Mouse (Mus musculus): ENCODE data around the gene Fut8. TPM values are rescaled to one million over a fixed set of nuclear protein-coding genes. Genes with fewer than 3 reads are reported as not detected.

Fut8 gene
- polyA plus RNA-seq, 1 experiment from 2014 or later = 21.3 TPM

DNA sequence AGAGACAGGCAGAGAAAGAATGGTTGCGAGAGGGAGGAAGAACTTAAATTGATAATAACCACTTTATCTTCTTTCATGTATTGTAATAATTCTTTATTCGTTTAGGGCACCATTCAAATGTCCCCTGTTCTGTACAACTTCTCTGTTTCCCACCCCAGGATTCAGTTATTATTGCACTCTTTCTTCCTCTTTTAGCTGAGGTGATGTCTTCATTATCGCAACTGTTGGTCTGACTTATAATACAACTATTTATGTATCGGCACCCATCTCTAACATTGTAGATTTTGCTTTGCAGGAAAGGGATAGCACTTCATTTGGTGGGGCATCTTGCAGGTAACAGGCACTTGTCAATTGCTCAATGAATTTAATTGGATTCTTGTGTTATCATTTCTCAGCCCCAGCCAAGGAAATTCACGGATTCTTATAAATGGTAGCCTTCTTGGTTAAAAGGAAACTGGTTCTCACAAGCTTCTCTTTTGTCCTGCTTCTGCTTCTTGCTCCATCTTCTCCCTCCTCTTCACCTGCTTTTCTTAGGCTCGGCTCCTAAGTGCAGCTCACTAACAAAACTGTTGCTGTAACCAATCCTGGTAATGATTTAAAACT lies 15.6 kb upstream of the Fut8 start:
- H3K36me3 ChIP-seq = no peaks in the 10 kb centered on the region
- 77% methylated on average over 6 of the region's 6 CpGs for WGBS
- no peaks in the 10 kb centered on the region for H3K4me1 ChIP-seq (replicated peaks)
- no peaks in the 10 kb centered on the region for H3K9me3 ChIP-seq (replicated peaks)
- ATAC-seq (ENCODE audit: insufficient number of reproducible peaks, low FRiP score) = no peak
- H3K27me3 ChIP-seq (replicated peaks) = no peaks in the 10 kb centered on the region
- no peak overlapping the region for H3K27ac ChIP-seq (ENCODE audit: poor library complexity, severe bottlenecking)
- no peak overlapping the region for H3K9ac ChIP-seq
- H3K4me3 ChIP-seq = no peak overlapping the region
- H3K4me2 ChIP-seq = no peak overlapping the region

DNA sequence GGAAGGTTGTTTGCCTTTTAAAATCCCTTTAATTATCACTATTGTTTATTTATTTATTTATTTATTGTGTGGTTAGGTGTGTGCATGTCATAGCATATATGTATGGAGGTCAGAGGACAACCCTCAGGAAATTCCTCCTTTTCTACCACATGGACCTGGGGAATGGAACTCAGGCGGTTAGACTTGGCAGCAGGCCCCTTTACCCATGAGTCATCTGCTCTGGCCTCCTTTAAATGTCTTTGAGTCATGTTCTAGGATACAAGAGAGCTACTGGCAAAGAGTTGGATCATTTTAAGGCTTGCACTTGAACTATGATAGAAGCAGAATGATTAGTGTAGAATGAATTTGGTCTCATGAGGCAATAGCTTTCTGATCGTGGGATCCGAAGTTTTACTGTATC lies 14.3 kb upstream of the Fut8 start:
- no peak overlapping the region for H3K9ac ChIP-seq
- no peak overlapping the region for H3K27ac ChIP-seq (ENCODE audit: poor library complexity, severe bottlenecking)
- H3K27me3 ChIP-seq (replicated peaks) = no peaks in the 10 kb centered on the region
- H3K4me1 ChIP-seq (replicated peaks) = no peaks in the 10 kb centered on the region
- WGBS = 86% methylated on average over 3 of the region's 3 CpGs
- no peak overlapping the region for H3K4me3 ChIP-seq
- H3K4me2 ChIP-seq = no peak overlapping the region
- no peaks in the 10 kb centered on the region for H3K36me3 ChIP-seq
- no peaks in the 10 kb centered on the region for H3K9me3 ChIP-seq (replicated peaks)
- no peak for ATAC-seq (ENCODE audit: insufficient number of reproducible peaks, low FRiP score)

DNA sequence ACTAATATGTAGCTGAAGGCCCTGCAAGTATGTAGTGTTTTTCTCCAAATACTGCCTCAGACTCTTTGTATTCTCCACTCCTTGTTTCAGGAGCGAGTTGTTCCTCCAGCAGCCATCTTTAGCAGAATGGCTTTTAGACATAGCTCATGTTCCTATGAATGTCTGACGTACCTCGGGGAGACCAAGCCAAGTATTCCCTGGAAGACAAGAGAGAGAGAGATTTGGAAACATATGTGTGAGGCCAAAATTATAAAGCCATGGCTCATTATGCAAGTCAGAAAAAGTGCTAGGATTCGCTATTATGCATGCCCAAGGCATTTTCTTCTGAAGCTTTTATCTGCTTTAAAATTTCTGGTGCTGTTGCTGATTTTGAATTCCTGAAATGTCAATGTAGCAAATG lies 13.8 kb upstream of the Fut8 start:
- Histone ChIP-seq H3K36me3 (no peaks in the 10 kb centered on the region), H3K27ac (ENCODE audit: poor library complexity, severe bottlenecking) (no peak overlapping the region), H3K4me3 (no peak overlapping the region), H3K4me2 (no peak overlapping the region), H3K9me3 (replicated peaks) (no peaks in the 10 kb centered on the region), H3K9ac (no peak overlapping the region), H3K4me1 (replicated peaks) (no peaks in the 10 kb centered on the region), H3K27me3 (replicated peaks) (no peaks in the 10 kb centered on the region)
- 83% methylated on average over 4 of the region's 4 CpGs for WGBS
- no peak for ATAC-seq (ENCODE audit: insufficient number of reproducible peaks, low FRiP score)

DNA sequence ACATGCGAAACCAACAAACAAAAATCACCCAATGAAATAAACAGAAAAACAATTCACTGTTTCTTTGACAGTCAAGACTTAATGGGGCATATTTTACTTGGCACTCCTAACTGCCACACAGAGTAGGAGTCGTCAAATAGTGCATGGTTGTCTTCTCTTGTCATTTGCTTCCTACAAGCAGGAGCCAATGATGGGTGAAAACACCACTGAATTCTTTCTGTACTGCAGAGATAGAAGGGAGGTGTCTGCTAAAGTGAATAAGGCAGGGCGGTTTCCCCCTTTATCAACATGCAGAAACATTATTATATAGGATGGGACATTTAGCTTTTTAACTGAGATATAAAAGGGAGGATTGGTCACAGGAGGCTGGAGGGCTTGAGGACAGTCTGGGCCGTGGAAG lies 13.0 kb upstream of the Fut8 start:
- 66% methylated on average over 4 of the region's 4 CpGs for WGBS

DNA sequence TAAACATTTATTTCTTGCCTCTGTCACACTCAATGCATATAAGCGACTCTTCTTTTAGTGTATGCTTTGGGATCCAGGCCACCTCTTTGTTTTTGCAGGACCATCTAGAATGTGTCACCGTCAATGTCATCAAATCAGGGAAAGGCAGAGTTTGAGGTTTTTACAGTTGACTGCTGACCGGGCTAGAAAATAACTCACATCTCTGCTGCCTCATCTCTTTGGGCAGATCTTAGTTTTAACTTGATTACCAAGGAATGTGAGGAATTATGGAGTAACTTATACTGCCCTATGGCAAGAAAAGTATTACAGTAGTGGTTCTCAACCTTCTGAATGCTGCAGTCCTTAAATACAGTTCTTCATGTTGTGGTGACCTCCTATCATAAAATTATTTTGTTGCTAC lies 12.2 kb upstream of the Fut8 start:
- H3K9ac ChIP-seq = no peak overlapping the region
- H3K4me3 ChIP-seq = no peak overlapping the region
- H3K27ac ChIP-seq (ENCODE audit: poor library complexity, severe bottlenecking) = no peak overlapping the region
- 66% methylated on average over 3 of the region's 3 CpGs for WGBS
- H3K36me3 ChIP-seq = no peaks in the 10 kb centered on the region
- H3K4me1 ChIP-seq (replicated peaks) = no peaks in the 10 kb centered on the region
- ATAC-seq (ENCODE audit: insufficient number of reproducible peaks, low FRiP score) = no peak
- H3K4me2 ChIP-seq = no peak overlapping the region
- H3K9me3 ChIP-seq (replicated peaks) = no peaks in the 10 kb centered on the region
- H3K27me3 ChIP-seq (replicated peaks) = no peaks in the 10 kb centered on the region

More for the DNA sequence above, 13.0 kb upstream of the Fut8 start:
- H3K27me3 ChIP-seq (replicated peaks) = no peaks in the 10 kb centered on the region
- H3K9me3 ChIP-seq (replicated peaks) = no peaks in the 10 kb centered on the region
- H3K36me3 ChIP-seq = no peaks in the 10 kb centered on the region
- ATAC-seq (ENCODE audit: insufficient number of reproducible peaks, low FRiP score) = no peak
- H3K4me1 ChIP-seq (replicated peaks) = no peaks in the 10 kb centered on the region
- H3K9ac ChIP-seq = no peak overlapping the region
- no peak overlapping the region for H3K27ac ChIP-seq (ENCODE audit: poor library complexity, severe bottlenecking)
- no peak overlapping the region for H3K4me3 ChIP-seq
- no peak overlapping the region for H3K4me2 ChIP-seq

DNA sequence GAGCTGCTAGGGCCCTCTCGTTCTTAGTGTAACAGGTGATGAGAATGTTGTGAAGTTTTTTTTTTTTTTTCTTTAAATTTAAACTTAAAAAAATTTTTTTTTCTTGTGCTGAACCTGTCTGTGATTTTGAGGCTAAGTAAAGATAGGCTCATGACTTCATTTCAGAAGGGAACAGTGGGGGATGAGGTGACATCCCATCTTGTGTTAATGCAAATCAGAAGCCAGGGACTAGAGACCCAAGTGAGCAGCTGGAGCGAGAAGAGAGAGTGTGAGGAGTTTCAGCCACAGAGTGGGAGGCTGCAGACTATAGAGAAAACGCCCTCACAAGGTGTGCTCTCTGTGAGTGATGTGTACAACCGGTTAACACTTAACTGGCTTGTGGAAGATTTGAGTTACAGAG lies 2.0 kb upstream of the Fut8 start:
- no peak for ATAC-seq (ENCODE audit: insufficient number of reproducible peaks, low FRiP score)

DNA sequence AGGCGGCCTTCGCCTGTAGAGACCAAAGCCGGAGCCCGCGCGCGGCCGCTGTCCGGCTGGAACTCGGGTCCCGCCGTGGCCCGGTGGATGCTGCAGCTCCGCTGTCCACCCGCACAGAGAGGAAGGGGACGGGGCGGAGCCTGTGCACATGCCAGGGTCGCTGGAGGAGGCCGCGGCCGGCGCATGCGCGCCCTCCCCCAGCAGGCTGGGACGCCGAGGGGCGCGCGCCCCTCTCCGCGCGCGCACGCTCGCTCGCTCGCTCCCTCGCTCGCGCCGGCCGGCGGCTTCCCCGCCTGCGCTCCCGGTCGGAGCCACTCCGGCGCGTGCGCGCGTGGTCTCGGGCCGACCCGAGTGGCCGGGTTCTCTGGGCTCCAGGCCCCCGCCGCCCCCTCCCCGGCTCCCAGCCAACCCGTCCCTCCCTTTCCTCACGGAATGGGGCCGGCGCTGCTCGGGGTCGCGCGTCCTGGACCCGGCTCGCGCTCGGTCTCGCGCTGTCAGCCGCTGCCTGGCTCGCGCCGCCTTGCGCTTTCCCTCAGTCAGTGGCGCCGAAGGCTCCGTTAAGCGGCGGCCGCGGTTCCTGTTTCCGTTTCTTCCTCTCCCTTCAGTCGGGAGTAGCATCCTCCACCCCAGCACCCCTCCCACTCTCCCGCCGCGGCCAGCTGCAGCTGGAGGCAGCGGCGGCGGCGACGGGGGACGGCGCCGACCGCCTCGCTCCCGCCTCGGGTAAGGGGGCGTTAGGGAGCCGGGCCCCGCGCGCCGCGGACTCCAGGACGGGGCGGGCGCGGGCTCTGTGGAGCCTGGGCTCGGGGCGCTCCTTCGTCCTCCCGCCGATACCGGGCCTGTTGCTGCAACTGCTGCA lies 835 bp downstream of the Fut8 start:
- Histone ChIP-seq H3K9ac (peak overlapping the region; percentile 89), H3K4me2 (peak overlapping the region; percentile 95), H3K27ac (ENCODE audit: poor library complexity, severe bottlenecking) (peak overlapping the region; percentile 87), H3K9me3 (replicated peaks) (no peaks in the 10 kb centered on the region), H3K4me3 (peak overlapping the region; percentile 84), H3K27me3 (replicated peaks) (no peaks in the 10 kb centered on the region), H3K36me3 (no peaks in the 10 kb centered on the region), H3K4me1 (replicated peaks) (0 out of 2 replicates have a peak, but pooled peaks cover 6% of the 10 kb centered on the region)
- peak; percentile 96 for ATAC-seq (ENCODE audit: insufficient number of reproducible peaks, low FRiP score)
- under 1% methylated on average over 93 of the region's 120 CpGs for WGBS

More for the DNA sequence above, 2.0 kb upstream of the Fut8 start:
- Histone ChIP-seq H3K4me3 (no peak overlapping the region), H3K9ac (no peak overlapping the region), H3K36me3 (no peaks in the 10 kb centered on the region), H3K4me1 (replicated peaks) (0 out of 2 replicates have a peak, but pooled peaks cover 6% of the 10 kb centered on the region), H3K27me3 (replicated peaks) (no peaks in the 10 kb centered on the region), H3K9me3 (replicated peaks) (no peaks in the 10 kb centered on the region), H3K27ac (ENCODE audit: poor library complexity, severe bottlenecking) (no peak overlapping the region), H3K4me2 (no peak overlapping the region)
- WGBS = 44% methylated on average over 4 of the region's 4 CpGs

DNA sequence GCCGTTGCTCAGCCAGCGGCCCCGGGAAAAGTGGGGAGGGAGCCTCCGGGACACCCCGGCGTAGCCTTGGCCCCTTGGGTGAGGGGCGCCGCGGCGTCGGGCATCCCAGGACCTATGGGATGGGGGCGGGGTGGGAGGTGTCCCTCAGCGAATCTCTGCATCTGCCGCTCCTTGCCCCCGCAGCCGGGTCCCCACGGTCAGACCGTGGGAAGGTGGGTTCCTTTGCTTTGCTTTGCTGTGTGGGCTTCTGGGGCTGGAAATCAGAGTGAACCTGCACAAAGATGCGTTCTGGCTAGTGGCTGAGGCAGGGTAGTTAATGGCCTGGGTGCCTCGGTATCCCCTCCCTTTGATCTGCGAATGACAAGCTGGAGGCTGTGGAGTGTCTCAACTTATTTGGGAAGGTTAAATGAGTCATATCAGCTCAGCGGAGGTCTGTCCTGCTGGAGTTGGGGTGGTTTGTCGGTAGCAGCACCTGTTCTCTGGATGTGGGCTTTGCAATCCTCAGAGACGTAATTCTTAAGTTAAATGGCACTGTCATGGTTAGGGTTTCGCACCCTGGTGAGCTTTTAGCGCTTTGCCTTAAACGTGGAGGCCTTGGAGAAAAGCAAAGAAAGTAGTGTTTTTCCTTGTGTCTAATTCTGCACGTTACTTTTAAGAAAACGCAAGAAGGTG lies 1.6 kb downstream of the Fut8 start:
- Histone ChIP-seq H3K4me3 (peak overlapping the region; percentile 84), H3K4me1 (replicated peaks) (0 out of 2 replicates have a peak, but pooled peaks cover 6% of the 10 kb centered on the region), H3K36me3 (no peaks in the 10 kb centered on the region), H3K9ac (peak overlapping the region; percentile 89), H3K27ac (ENCODE audit: poor library complexity, severe bottlenecking) (peak overlapping the region; percentile 87), H3K4me2 (peak overlapping the region; percentile 95), H3K9me3 (replicated peaks) (no peaks in the 10 kb centered on the region), H3K27me3 (replicated peaks) (no peaks in the 10 kb centered on the region)
- WGBS = under 1% methylated on average over 29 of the region's 29 CpGs
- ATAC-seq (ENCODE audit: insufficient number of reproducible peaks, low FRiP score) = no peak

DNA sequence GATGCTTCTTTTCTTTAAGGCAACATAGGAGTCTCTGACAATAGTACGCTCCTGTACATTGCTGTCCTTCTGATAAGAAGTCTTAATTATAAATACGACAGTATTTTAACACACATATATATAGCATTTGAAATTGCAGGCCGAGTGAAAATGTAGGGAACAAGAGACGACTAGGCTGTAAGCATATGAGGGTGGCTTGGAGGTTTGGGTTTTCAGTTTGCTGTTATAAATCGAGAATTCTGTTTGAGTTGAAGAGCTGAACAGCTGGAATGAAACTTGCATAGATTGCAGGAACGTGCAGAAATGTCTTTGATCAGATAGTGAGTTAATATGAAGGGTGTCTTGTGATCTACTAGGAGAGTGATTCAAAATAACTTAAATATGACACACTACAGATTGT lies 2.4 kb downstream of the Fut8 start:
- ATAC-seq (ENCODE audit: insufficient number of reproducible peaks, low FRiP score) = no peak
- no peaks in the 10 kb centered on the region for H3K27me3 ChIP-seq (replicated peaks)
- no peaks in the 10 kb centered on the region for H3K36me3 ChIP-seq
- no peak overlapping the region for H3K27ac ChIP-seq (ENCODE audit: poor library complexity, severe bottlenecking)
- 55% methylated on average over 6 of the region's 6 CpGs for WGBS
- H3K4me1 ChIP-seq (replicated peaks) = 0 out of 2 replicates have a peak, but pooled peaks cover 6% of the 10 kb centered on the region
- no peak overlapping the region for H3K4me3 ChIP-seq
- H3K9ac ChIP-seq = no peak overlapping the region
- H3K4me2 ChIP-seq = peak overlapping the region; percentile 24; the same call in 1 of the 2 replicates
- H3K9me3 ChIP-seq (replicated peaks) = no peaks in the 10 kb centered on the region

DNA sequence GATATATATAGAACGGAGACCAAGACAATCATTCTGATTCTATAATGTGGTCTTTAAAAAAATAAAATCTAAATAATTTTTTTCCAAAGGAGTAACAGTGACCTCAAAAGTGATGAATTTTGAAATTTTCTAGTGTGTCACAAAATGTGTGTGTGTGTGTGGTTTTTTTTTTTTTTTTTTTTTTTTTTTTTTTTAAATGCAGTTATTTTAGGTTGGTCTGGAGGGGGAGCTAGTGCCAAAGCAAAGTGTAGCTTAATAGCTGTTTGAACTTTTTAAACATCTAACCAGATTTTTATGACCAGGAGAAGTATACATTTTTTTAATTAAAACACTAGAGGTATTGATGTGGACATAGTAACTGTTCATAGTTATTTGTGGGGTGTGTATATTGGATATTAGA lies 2.9 kb downstream of the Fut8 start:
- WGBS = 81% methylated on average over 1 of the region's 1 CpGs
- Histone ChIP-seq H3K27ac (ENCODE audit: poor library complexity, severe bottlenecking) (no peak overlapping the region), H3K4me1 (replicated peaks) (0 out of 2 replicates have a peak, but pooled peaks cover 6% of the 10 kb centered on the region), H3K4me3 (no peak overlapping the region), H3K4me2 (no peak overlapping the region), H3K9ac (no peak overlapping the region), H3K9me3 (replicated peaks) (no peaks in the 10 kb centered on the region), H3K36me3 (no peaks in the 10 kb centered on the region), H3K27me3 (replicated peaks) (no peaks in the 10 kb centered on the region)
- ATAC-seq (ENCODE audit: insufficient number of reproducible peaks, low FRiP score) = no peak

DNA sequence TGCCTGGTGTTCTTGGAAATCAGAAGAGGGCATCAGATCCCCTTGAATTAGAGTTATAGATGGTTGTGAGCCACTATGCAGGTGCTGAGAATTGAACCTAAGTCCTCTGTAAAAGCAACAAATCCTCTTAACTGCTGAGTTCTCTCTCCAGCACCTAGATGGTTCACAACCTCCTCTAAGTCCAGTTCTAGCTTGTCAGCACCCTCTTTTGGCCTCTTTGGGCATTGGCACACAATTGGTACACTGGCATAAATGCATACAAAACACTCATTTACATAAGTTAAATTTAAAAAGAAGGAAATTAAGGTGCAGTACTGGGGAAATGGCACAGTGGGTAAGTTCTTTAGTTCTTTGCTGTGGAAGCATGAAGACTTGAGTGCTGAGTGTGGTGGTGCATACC lies 24.7 kb downstream of the Fut8 start:
- no peak overlapping the region for H3K9ac ChIP-seq
- H3K27me3 ChIP-seq (replicated peaks) = no peaks in the 10 kb centered on the region
- no peaks in the 10 kb centered on the region for H3K9me3 ChIP-seq (replicated peaks)
- H3K36me3 ChIP-seq = no peaks in the 10 kb centered on the region
- no peaks in the 10 kb centered on the region for H3K4me1 ChIP-seq (replicated peaks)
- H3K27ac ChIP-seq (ENCODE audit: poor library complexity, severe bottlenecking) = no peak overlapping the region
- H3K4me3 ChIP-seq = no peak overlapping the region
- no peak overlapping the region for H3K4me2 ChIP-seq
- no peak for ATAC-seq (ENCODE audit: insufficient number of reproducible peaks, low FRiP score)

All from heart, embryonic 12.5 days (tissue).